Mouse (Mus musculus) embryo, embryonic 11 days (tissue): ENCODE results near the gene Slc22a8.

ENCODE experiments used
- DNase-seq: peaks from one replicate; pipeline ENCODE4 v3.0.0-alpha.2; 2015

Gene Slc22a8

DNA sequence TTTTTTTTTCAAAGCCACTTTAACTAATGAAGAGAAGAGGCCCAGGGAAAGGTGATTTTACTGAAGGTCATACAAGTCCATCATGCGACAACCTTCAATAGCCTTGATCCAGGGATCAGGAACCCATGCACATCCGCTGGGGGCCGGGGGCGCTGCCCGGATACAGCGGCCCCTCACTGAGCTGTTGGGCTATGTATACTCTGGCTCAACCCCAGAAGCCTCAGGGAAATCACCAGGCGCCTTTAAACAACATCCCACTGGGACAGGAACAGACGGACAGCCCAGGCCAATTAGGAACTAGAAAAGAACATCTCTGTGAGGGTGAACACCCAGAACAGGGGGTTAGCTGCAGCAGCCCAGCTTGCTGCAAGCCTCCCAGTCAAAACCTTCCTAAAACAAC is at the start of gene Slc22a8:
TSS of gene Slc22a8 (plus strand) at position 301 of the 400 bp plus-strand sequence.
- no peak for DNase-seq

DNA sequence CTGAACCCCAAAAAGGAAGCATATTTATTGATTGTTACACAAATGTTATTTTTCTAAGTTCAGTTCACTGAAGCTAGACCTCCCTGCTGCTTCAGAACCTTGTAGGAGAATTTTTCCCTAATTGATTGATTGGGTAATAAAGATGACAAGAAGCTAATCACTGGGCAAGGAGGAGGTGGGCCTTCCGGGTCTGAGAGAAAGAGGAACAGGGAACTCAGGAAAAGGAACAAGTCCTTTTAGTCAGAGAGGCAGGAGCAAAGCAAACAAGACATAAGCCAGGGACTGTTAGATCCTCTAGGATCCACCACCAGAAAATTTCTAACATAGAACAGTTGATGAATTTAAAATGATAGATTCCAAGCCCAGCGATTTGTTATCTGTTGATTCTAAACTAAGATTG is 32.2 kb upstream of the Slc22a8 start:
- DNase-seq, result no peak

DNA sequence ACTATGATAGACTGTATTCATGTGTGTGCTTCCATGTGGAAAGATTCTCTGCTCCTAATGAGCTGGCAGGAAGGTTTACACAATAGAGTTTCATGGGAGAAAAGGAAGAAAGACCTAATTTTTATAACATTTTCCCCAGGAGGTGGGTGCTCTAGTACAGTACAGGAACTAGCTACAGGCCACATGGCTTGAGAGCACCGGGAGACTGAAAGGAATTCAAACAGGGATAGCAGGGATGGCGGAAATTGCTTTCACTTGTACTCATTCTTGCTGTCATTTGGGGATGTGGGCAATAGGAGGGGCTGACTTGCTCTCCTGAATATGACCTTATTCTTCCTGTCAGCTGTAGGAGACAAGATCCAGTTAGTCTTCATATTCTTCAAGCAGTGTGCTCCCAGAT is 27.0 kb upstream of the Slc22a8 start:
- DNase-seq, result no peak

DNA sequence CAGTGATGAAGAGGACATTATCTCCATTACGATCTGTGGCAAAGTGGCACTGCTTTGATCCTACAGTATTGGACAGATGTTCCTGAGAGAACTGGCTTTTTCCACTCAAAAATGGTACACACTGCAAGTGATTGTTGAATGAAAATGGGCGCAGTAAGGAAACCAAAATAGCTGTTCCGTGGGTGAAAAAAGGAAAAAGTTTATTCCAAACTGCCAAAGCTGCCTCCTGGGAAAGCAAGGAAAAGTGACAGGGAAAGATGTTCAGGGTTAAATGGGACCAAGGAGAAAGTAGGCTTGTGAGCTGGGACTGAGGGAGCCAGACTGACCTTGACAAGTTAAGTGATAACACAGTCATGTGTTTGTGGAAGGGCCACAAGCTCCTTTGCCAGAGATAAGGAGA is 26.6 kb upstream of the Slc22a8 start:
- DNase-seq, result no peak

DNA sequence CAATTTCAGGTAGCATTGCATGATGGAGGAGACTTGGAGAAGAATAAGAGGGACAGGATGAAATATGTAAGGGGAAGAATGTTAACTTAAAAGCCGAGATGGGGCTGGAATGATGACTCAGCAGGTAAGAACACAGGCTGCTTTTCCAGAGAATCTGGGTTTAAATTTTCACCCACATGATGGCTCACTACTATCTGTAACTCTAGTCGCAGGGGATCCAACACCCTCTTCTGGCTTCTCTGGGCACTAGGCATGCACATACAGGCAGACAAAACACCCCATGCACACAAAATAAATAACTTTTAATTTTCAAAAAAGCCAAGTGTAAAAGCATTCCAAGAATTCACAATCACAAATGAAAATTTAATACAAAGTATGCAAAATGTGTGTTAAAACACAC is 25.8 kb upstream of the Slc22a8 start:
- DNase-seq, result no peak

DNA sequence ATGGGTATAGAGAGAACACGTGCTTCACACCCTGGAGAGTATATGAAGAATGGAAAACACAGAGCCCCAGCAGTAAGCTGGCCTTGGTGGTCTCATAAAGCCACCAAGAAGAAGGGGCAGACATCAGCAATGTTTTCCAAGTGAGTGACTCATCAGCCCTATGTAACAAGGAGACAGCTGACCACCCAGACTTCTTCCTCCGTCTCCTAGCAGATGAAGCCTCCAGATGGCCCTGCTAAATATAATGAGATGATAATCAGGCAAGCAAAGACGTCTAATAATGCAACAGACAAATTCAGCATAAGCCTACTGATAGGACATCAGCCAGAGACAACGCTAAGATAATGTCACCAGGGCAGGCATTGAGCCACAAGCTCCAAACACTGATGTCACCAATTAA is 25.1 kb upstream of the Slc22a8 start:
- DNase-seq, result no peak

DNA sequence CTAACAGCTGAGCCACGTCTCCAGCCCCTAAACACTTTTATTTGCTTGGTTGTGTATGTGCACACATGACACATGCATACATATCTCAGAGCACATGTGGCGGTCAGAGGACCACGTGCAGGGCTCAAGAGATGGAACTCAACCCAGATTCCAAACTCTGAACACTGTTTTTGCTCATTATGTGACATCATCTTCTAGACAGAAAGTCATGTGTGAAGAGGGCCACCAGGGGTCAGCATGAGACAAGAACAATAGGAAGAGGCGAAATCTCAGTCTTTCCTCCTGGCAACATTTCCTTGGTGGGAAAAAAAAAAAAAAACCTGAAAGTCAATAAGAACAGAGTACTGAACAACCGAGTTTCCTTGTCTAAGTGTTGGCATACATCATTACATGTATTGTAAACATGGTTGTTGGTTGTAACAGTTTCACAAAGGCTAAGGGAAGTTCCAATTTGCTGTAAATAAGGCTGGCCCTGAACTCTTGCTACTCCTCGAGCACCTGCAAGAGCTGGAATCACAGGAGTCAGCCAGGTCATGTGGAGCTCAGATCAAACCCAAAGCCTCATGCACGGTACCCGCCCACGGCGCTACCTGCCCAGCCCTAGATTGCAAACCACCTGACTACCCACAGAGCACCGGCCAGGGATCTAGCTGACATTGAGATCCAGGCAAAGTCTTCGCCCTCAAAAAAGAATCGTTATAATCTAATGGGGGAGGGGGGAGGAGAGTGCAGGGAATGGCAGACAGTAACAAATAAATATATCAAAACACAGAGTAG is 23.8 kb upstream of the Slc22a8 start:
- peak; percentile 70 for DNase-seq

DNA sequence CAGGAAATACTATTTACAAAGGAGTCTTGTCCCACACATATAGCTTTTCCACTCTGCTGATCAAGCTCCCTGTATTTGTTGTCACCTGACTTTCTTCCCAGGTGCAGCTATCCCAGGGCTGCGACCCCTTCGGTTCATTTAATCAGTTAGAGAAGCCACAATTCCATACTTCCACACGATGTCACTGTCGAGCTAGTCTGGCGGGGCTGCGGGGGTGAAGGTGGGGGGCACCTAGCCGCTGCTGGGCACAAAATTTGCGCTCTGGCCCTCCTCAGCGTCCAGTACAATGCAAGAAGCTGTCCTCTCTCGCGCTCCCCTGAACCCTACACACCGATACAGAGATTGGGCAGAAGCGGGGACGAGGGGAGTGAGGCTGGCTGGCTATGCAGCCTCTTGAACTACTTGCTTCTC is 21.6 kb upstream of the Slc22a8 start:
- peak; percentile 67 for DNase-seq

DNA sequence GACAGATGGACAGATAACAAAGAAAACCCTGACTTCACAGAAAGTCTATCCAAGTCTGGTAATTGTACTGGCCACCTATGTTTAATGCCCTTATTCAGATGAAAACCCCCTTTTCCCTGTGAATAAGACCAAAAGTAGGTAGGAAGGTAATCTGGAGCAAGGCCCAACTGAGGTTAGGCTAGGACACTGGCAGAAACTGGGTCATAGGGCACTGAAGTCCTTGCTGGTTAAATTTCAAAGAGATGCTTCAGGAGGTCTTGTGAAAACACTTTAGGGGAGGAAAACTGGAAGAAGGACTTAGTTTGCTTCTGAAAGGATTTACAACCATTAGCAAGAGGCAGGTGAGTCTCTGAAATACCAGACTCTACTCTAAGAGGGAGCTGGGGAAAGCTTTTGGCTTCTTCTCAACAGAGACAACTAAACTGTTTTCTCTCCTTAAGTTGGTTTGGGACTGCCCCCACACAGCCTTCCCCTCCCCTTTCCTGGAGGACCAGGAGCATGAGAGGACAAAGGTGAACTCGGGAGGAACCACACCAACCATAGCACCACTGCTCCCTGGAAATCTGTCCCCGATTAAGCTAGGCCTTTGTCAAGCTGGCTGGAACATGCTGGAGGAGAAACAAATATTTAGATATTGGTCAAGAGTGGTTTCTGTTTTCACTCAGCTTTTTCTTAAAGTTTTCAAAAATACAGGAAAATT is 20.6 kb upstream of the Slc22a8 start:
- no peak for DNase-seq

DNA sequence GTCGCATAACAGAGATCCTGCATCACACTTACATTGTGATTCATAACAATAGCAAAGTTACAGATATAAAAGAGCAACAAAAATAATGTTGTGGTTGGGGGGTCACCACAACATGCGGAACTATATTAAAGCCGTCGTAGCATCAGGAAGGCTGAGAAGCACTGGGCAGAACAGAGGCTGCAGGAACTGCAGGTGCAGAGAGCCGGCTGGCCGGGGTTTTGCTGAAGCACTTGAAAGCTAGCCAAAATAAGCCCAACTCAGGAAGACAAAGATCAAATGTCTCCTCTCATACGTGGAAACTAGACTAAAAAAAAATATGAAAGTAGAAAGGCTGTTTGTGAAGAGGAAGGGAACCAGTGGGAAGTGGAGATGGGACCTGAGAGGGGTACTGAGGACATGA is 19.3 kb upstream of the Slc22a8 start:
- no peak for DNase-seq

DNA sequence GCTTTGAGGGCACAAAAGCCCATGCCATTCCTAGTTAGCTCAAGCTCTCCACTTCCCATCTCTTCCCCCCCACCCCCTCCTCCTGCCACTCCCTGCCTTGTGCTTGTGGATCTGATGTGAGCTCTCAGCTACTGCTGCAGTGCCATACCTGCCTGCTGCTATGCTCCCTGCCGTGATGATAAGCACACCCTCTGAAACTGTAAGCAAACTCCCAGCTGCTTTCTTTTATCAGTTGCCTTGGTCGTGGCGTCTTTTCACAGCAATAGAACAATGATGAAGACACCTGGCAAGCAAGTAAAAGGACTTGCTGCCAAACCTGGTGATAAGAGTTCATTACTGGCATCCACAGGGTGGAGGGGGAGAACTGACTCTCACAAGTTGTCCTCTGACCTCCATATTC is 18.6 kb upstream of the Slc22a8 start:
- no peak for DNase-seq

DNA sequence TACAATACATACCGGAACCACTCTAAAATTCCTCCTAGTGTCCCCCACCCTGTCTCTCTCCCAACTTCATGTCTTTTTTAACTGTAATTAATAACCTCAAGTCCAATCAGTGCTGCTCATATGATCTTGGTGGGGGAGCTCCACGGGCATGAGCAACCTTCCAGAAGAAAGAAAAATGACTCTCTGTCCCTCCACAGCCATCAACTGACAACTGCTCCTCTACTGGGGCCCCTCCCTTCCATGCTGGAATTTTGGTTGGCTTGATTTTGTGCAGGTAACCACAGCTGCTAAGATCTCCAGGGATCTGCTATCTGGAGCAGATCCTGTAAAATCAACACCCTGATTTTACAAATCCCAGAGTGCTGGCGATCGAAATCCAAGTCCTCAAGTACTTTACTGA is 13.6 kb upstream of the Slc22a8 start:
- DNase-seq, result no peak

DNA sequence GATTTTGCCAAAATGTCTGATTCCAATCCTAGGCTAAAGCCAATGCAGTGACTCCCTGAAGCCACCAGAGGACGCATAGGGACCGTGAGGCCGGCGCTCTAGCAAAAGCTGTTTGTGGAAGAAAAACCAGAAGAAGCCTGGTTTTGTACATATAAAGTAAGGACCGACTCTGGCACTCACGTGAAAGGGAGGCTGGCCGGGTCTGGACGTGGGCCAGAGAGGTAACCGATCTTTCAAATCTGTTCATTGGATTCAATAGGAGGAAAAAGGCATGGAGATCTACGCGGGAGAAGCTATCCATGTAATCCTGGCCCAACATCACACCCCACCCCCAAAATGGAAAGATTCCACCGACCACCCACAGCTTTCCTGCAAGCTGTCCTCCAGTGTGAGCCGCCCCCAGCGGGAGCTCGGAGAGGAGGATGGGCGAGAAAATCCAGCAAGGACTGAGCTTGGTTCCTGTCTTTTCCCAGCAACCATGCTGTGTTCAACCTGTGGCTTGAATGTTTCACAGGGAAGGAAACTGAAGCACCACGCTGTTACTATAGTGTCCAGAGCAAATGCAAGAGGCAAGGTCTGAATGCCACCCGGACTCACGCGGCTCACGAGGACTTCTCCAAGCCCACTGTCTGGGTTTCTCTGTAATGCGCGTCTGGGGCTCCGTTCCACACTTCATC is 12.6 kb upstream of the Slc22a8 start:
- peak; percentile 86 for DNase-seq

DNA sequence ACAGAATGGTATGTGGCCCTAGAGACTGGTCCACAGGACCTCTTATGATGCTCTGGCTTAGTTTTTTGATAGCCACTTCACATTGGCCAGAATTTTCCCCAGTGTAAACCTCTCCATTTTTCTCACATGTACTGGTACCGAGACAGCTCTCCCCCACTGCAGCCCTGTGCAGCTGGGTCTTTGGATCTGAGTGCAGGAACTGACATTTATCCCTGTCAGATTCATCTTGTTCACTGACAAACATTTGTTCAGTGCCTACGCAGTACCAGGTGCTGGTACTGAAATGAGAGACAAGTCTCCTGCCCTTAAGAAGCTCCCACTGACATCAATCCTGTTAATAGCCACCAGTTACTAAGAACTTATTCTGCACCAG is 12.1 kb upstream of the Slc22a8 start:
- no peak for DNase-seq

DNA sequence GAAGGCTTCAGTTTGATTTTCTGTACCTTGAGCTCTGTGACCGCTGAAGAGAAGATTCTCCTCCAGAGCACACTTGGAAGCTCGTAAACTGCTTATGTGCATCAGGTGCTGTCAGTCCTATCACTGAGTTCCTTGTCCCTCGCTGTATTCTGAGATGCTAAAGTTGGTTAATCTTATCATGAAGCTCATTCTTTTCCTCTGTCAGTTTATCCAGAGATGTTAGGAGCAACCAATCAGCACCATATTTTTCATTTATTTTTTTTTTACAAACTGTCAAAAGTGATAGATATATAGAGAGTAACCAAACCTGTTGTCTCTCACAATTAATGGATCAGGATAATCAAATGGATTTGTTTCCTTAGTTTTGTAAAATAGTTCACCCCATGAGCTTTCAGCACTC is 5.8 kb upstream of the Slc22a8 start:
- no peak for DNase-seq

DNA sequence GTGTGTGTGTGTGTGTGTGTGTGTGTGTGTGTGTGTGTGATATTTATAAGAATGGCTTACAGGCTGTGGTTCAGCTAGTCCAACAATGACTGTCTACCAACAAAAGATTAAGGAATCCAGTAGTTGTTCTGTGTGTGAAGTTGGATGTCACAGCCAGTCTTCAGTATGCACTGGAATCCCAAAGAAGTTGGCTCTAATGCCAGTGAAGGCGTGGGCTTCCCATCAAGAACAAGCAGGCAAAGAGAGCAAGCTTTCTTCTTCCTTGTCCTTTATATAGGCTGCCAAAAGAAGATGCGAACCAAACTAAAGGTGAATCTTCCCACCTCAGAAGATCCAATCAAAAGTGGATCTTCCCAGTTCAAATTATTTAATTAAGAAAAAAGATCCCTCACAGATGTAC is 5.2 kb upstream of the Slc22a8 start:
- no peak for DNase-seq

DNA sequence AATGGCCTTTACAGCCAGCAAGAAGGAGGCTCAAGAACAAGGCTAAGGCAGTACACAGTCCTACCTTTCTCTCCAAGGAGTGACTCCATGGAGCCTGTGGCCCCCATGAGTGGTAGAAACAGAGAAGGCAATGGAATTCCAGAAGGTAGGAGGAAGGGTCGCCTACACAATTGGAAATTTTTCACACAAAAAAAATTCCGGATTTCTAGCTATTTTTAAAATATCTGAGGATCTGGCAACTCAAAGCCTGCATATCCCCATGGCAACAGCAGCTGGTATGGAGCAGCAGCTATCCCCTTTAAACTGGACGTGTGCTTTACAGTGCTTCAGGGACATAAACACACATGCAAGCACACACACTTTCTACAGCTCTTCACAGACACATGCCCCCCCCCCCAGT is 4.7 kb upstream of the Slc22a8 start:
- DNase-seq, result no peak

DNA sequence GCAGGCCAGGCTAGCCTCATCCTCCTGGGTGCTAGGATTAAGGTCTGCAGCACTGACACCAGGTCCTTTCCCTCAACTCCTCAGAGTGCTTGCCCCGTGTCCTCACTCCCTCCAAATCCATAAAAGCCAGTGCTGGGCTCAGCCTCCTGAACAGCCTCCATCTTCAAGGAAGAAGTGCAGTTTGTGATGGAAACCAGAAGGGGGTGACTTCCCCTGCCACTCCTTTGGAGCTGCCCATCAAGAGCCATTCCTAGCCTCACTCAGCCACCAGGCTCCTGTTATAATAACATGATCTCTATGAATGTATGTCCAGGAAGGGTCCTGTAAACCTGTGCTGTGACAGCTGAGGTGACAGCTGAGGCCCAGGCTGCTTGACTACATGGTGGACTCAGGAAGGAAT is 3.7 kb upstream of the Slc22a8 start:
- no peak for DNase-seq

DNA sequence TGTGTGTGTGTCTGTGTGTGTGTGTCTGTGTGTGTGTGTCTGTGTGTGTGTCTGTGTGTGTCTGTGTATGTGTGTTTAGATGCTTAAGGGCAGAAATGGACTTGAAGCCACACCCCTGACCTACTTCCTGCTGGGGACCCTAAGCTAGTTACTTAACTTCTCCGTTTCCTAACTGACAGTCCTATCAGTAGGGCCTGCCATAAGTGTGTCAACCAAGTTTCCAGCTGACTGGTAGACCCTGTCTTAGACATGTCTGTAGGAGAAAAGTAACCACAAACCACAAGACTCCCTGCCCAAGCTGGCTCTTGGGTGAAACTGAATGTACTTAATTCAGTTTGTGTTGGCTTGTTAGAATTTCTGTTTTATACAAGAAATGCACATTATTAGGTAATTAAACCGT is 1.1 kb downstream of the Slc22a8 start:
- DNase-seq, result no peak

DNA sequence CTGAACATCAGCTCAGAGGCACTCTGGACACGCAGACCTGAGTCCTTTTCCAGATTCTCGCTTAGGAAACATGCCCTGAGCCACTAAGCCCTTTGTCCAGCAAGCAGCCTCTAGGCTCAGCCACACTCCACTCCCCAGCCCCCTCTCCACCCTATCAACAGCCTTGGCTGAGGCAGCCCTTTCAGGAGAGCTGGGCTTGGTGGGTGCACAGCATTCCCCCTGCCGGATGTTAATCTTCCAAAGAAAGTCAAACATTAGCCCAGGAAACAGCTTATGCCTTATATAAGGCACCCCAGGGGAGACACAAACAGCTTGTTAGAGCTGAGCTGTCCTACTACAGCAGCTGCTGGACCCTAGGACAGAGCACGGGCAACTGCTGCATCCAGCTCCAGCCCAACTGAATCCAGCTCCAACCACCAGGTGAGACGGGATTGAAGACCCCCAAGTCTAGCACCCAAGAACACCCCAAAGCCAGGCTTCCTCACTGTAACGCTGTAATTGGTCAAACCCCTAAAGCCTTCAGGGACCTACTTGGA is 1.9 kb downstream of the Slc22a8 start:
- no peak for DNase-seq

DNA sequence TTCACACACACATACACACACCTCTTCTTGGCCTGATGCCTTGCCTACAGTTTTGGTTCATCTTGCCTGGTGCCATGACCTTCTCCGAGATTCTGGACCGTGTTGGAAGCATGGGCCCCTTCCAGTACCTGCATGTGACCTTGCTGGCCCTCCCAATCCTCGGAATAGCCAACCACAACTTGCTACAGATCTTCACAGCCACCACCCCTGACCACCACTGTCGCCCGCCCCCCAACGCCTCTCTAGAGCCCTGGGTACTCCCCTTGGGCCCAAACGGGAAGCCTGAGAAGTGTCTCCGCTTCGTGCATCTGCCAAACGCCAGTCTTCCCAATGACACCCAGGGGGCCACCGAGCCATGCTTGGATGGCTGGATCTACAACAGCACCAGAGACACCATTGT is 2.8 kb downstream of the Slc22a8 start:
- DNase-seq, result no peak

DNA sequence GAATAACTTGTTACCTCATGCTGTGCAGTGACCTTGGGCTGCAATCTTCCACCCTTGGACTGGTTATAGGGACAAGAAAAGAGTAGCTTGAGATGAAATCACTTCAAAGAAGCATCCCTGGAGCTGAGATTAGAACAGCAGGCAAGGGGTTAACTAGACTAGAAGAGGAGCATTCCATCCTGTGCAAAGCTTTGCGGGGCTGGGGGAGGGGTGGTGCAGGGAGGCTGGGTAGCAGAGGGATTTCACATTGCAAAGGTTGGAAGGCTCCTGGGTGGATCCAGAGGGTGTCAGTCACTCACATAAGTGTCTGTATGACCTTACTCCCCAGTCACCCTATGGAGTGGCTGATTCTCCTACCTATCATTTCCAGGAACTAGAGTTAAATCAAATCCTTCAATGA is 3.5 kb downstream of the Slc22a8 start:
- peak; percentile 54 for DNase-seq

DNA sequence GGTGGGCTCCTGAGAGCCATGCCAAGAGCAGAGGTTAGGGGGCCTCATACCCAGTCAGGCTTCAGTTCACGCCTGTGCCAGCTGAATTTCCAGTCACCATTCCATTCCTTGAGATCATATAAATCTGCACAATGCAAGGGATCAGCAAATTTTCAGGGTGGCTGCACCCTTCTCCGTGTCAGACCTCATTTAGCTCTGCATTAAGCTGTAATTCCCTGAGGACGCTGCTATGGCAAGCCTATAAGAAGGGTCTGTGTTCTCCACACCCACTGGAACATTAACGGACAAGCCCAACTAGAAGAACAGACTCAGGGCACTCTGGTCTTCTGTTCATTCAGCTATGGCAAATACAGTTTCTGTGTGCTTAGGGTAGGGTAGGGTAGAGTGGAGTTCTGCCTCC is 6.2 kb downstream of the Slc22a8 start:
- no peak for DNase-seq

DNA sequence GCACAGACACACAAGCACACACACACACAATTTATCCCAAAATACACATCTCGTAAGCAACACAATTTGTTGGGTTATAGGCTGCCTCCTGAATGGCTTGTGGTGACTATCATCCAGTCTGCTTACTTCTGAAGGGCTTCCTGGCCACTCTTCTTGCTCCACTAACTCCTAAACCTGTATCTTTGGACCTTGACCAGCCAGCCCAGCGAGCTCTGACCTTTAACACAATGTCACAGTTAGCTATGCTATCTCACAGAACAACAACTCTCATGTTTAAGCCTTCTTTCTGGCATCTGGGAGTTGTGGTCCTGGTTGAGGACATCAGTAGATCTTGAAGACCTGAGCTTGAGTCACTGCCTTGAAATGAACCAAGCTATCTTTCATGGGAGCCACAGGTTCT is 8.2 kb downstream of the Slc22a8 start:
- no peak for DNase-seq
